Mouse (Mus musculus) testis, adult 2 months (tissue): ENCODE results near the gene Mcoln1. TPM values are rescaled to one million over a fixed set of nuclear protein-coding genes. Genes with fewer than 3 reads are reported as not detected.

Experiments
- H3K27ac ChIP-seq: fragments of 200-500 bp; 2 replicates; pipeline ENCODE4 v1.5.1; 2012; ENCODE audit warnings: low read depth, low read length; ENCODE audit not compliant: control insufficient read depth, insufficient read depth
- H3K27me3 ChIP-seq: fragments of 200-500 bp; 2 replicates; pipeline ENCODE4 v1.6.1; 2012; ENCODE audit warnings: mild to moderate bottlenecking, low read length, moderate library complexity; ENCODE audit not compliant: control insufficient read depth, insufficient read depth
- H3K36me3 ChIP-seq: fragments of 200-500 bp; 2 replicates; pipeline ENCODE4 v1.6.1; 2012; ENCODE audit warnings: mild to moderate bottlenecking, low read length; ENCODE audit not compliant: control insufficient read depth, insufficient read depth
- H3K4me1 ChIP-seq: fragments of 200-500 bp; 2 replicates; pipeline ENCODE4 v1.6.1; 2012; ENCODE audit warnings: low read length; ENCODE audit not compliant: control insufficient read depth, insufficient read depth
- H3K4me3 ChIP-seq: fragments of 200-500 bp; 2 replicates; pipeline ENCODE4 v1.5.1; 2012; ENCODE audit warnings: low read depth, mild to moderate bottlenecking, low read length, moderate library complexity, mixed read lengths; ENCODE audit not compliant: control insufficient read depth
- CTCF ChIP-seq: fragments of 200-500 bp; IDR thresholded peaks from 2 replicates; pipeline ENCODE4 v1.5.1; 2012; ENCODE audit warnings: low read depth, mild to moderate bottlenecking, inconsistent platforms, low read length, moderate library complexity; ENCODE audit not compliant: control insufficient read depth, insufficient read depth, insufficient replicate concordance
- POLR2A ChIP-seq: fragments of 200-500 bp; IDR thresholded peaks from 2 replicates; pipeline ENCODE4 v1.6.1; 2012; ENCODE audit warnings: low read depth, mild to moderate bottlenecking, inconsistent platforms, low read length, moderate library complexity; ENCODE audit not compliant: control insufficient read depth
- polyA plus RNA-seq: library from polyadenylated mRNA; depleted of rRNA; stranded (reverse); fragments of >200 nt; gene quantifications from 2 replicates; pipeline ENCODE4 v1.2.3, GENCODE M21; 2012

Mcoln1 gene
- polyA plus RNA-seq, 1 experiment = 39.7 TPM

DNA sequence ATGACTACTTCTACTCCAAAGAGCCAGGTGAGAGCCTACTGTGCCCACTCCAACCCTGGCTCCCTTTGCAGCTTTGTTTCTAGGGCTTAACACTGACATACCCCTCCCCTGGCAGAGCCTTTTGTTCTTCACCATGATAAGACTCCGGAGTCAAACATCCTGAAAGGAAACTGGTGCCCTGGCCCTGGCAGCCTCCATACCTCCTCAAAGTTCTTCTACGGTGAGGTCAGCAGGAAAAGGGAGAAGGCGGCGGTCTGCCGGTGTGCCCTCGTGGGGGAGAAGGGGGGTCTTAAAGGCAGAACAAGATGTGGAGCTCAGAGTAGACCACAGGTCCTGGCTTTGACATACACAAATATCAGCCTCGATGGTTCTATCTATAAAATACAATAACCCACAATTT, 16.7 kb upstream of the Mcoln1 start:
- Histone ChIP-seq H3K4me3 (no peak overlapping the region), H3K27me3 (no peaks in the 10 kb centered on the region), H3K4me1 (peaks cover 8% of the 10 kb centered on the region), H3K27ac (no peak overlapping the region), H3K36me3 (no peaks in the 10 kb centered on the region)
- TF ChIP-seq POLR2A = no peak
- no peak for TF ChIP-seq CTCF

DNA sequence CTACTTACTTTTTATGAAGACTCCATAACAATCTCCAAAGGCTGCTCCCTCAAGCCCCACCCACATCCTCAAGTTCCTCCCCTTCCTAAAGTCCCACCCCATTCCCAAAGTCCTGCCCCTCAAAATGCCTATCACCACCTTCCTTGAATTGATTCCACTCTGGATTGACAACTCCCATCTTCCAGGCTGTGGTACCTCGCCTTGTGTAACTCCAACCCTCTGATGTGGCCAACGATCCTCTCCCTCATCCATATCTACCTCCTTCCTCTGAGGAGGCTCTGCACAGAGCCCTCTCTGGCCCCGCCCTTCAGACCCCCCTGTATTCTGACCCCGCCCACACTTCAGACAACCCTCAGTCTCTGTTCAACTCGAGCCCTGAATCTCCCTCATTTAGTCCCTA, 15.1 kb upstream of the Mcoln1 start:
- Histone ChIP-seq H3K27ac (no peak overlapping the region), H3K4me3 (no peak overlapping the region), H3K4me1 (peaks cover 8% of the 10 kb centered on the region), H3K27me3 (no peaks in the 10 kb centered on the region), H3K36me3 (no peaks in the 10 kb centered on the region)
- TF ChIP-seq CTCF (no peak), POLR2A (no peak)

DNA sequence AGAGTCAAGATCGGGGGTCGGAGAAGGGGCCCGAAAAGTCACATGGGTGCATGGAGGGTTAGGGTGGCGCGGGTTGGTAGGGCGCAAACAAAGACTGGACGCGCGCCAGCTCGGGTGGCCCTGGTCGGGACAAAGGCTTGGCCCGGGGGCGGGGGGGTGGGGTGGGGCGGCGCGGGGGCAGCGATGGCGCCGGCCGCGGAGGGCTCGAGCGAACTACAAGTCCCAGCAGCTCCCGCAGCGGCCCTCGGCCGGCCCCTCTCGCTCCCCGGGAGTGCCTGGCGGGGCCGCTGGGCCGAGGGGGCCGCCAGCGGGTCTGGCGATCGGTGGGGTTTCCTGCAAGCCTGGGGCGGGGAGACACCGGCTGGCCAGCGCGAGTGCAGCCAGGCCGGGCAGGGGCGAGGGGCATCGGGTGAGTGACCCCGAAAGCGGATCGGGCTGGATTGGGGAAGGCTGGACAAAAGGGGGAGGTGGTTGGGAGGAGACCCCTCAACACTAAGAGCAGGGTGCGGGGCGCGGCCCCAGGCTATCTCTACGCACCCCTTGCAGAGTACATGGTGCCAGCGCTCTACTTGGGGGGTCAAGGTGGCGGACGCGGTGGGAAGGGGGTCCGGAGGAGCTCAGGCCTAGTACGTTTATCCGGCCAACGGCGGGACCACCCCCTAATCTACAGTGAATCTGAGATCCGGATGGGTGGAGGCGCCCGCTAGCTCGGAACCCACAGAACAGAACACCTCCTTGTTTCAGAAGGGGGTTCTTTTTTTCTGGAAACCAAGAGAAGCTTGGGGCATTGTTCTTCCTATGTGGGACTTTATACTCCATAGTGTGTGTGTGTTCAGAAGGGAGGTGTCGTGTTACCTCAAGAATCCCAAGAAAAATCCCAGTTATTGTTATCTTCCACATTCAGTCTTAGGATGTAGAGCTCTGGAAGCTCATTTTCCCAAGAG, 7.1 kb upstream of the Mcoln1 start, which contains the start of gene Zfp358:
Zfp358 (plus strand) TSS at position 238 of the 944 bp plus-strand sequence.
- H3K27ac ChIP-seq = peak within 1 kb of the TSS; percentile 54; the same call in 1 of the 2 replicates
- no peaks in the 10 kb centered on the region for H3K36me3 ChIP-seq
- H3K4me1 ChIP-seq = peaks cover 11% of the 10 kb centered on the region
- H3K27me3 ChIP-seq = no peaks in the 10 kb centered on the region
- TF ChIP-seq CTCF = no peak
- no peak; the same call in 1 of the 2 replicates for TF ChIP-seq POLR2A
- H3K4me3 ChIP-seq = peak within 1 kb of the TSS; percentile 87

DNA sequence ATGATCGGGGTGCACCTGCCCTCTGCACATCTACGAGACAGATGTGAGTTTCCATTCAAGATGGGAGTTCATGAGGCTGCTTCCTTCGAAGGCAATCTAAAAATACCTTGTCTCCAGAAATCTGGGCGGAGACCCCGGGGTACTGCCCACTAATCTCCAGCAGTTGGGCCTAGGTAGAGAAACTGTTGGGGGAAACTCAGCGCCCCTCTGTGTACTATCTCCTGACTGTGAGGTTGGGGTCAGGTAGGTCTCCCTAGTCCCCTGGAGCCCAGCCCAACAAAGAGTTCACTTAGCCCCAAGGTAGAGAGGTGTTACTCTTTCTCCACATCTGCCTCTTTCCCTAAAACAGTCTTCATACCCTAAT, 6.4 kb upstream of the Mcoln1 start:
- Histone ChIP-seq H3K4me1 (peaks cover 11% of the 10 kb centered on the region), H3K36me3 (no peaks in the 10 kb centered on the region), H3K4me3 (no peak overlapping the region), H3K27ac (no peak overlapping the region), H3K27me3 (no peaks in the 10 kb centered on the region)
- TF ChIP-seq CTCF (no peak), POLR2A (no peak)

DNA sequence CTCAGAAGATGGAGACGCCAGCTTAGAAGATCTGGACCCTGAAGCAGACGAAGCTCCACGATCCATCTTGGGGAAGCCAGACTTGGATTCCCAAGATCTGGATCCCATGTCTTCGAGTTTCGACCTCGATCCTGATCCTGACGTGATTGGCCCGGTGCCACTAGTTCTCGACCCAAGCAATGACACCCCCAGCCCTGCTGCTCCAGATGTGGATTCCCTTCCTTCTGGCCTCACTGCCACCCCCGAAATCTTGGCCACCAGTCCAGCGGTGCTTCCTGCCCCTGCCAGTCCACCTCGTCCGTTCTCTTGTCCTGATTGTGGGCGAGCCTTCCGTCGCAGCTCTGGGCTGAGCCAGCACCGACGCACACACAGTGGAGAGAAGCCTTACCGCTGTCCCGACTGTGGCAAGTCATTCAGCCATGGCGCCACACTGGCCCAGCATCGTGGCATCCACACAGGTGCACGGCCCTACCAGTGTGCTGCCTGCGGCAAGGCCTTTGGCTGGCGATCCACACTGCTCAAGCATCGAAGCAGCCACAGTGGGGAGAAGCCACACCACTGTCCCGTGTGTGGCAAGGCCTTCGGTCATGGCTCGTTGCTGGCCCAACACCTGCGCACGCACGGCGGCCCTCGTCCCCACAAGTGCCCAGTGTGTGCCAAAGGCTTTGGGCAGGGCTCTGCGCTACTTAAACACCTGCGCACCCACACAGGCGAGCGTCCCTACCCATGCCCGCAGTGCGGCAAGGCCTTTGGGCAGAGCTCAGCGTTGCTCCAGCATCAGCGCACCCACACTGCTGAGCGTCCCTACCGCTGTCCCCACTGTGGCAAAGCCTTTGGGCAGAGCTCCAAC, 4.5 kb upstream of the Mcoln1 start:
- Histone ChIP-seq H3K36me3 (no peaks in the 10 kb centered on the region), H3K4me3 (no peak overlapping the region)
- TF ChIP-seq CTCF (no peak), POLR2A (no peak)

DNA sequence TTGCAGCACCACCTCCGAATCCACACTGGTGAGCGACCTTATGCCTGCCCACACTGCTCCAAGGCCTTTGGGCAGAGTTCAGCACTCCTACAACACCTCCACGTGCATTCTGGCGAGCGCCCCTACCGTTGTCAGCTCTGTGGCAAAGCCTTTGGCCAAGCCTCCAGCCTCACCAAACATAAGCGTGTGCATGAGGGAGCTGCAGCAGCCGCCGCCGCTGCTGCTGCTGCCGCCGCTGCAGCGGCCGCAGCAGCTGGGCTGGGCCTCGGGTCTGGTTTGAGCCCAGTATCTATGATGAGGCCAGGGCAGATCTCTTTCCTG, 3.9 kb upstream of the Mcoln1 start:
- Histone ChIP-seq H3K27me3 (no peaks in the 10 kb centered on the region), H3K4me3 (no peak overlapping the region), H3K27ac (no peak overlapping the region), H3K36me3 (no peaks in the 10 kb centered on the region), H3K4me1 (peaks cover 18% of the 10 kb centered on the region)
- TF ChIP-seq POLR2A (no peak), CTCF (no peak)

More for the DNA sequence above, 4.5 kb upstream of the Mcoln1 start:
- no peak overlapping the region for H3K27ac ChIP-seq
- H3K4me1 ChIP-seq = peaks cover 12% of the 10 kb centered on the region
- H3K27me3 ChIP-seq = no peaks in the 10 kb centered on the region

DNA sequence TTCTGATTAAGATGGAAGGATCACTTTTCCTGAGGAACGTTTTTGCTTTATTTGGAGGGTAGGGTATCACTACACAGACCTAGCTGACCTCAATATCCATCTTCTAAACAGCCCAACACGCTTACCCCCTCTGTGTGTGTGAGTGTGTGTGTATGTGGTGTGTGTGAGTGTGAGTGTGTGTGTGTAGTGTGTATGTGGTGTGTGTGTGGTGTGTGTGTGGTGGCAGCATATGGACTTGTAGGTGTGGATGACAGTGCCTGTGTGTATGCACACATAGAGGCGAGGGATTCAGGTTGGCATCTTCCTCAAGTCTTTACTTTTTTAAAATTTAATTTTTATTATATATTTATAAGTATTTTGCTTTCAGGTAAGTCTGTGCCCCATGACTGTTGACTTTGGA, 1.7 kb upstream of the Mcoln1 start:
- H3K36me3 ChIP-seq = no peaks in the 10 kb centered on the region
- H3K27ac ChIP-seq = no peak overlapping the region

DNA sequence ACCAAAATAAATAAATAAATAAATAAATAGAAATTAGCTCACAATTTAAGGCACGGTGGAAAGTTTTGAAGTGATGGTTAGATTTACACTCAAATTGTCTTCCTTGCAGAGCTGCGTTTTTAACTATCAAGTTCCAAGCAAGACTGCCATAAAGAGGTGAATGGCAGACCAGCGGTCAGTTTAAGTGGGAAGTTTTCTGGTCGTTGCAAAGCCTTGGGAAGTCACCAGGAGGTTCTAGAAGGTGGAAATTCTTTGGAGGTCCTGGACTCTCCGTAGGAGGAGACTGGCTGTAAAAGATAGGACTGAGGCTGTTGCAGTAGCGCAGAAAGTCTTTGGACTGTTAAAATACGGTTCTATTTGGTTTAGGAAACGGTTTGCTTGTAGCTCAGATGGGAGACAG, 506 bp upstream of the Mcoln1 start:
- Histone ChIP-seq H3K27me3 (no peaks in the 10 kb centered on the region), H3K27ac (peak overlapping the region; percentile 56), H3K36me3 (no peaks in the 10 kb centered on the region)

More for the DNA sequence above, 1.7 kb upstream of the Mcoln1 start:
- Histone ChIP-seq H3K4me3 (no peak overlapping the region), H3K27me3 (no peaks in the 10 kb centered on the region), H3K4me1 (peaks cover 10% of the 10 kb centered on the region)
- TF ChIP-seq CTCF = no peak
- TF ChIP-seq POLR2A = no peak

More for the DNA sequence above, 506 bp upstream of the Mcoln1 start:
- TF ChIP-seq CTCF = no peak
- TF ChIP-seq POLR2A = no peak
- Histone ChIP-seq H3K4me1 (peaks cover 10% of the 10 kb centered on the region), H3K4me3 (peak overlapping the region; percentile 86)
